Mouse (Mus musculus) adrenal gland, adult 2 months (tissue): ENCODE measurements around the gene Hist1h2be. TPM values are rescaled to one million over a fixed set of nuclear protein-coding genes. Genes with fewer than 3 reads are reported as not detected.
"Not testable (repeated sequence)": the region's sequence is repeated elsewhere in the genome, so short reads cannot be mapped to it uniquely, and the experiment has no call there.

ENCODE experiments used
- DNase-seq: peaks from one replicate; pipeline ENCODE4 v3.0.0; 2021
- polyA plus RNA-seq: library from polyadenylated mRNA; depleted of rRNA; stranded (reverse); fragments of >200 nt; gene quantifications from 2 replicates; pipeline ENCODE4 v1.2.3, GENCODE M21; 2012
- total RNA-seq, 2 experiments: library from RNA; stranded (reverse); gene quantifications; 2 replicates each; pipeline ENCODE4 v1.2.3; 2021

Hist1h2be gene
- total and polyA plus RNA-seq, 3 experiments, result 1.7 to 14.8 (median 11.3) TPM

GRCm38 (mm10) chr13:23573034-23573897 lies 47.7 kb downstream of the Hist1h2be start:
- DNase-seq, result not testable (repeated sequence)

GRCm38 (mm10) chr13:23572218-23573033 lies 48.5 kb downstream of the Hist1h2be start:
- DNase-seq, result no peak

- not testable (repeated sequence) for DNase-seq
Observed at GRCm38 (mm10) chr13:23571504-23572217, 49.3 kb downstream of the Hist1h2be start.

GRCm38 (mm10) chr13:23571022-23571503 lies 49.9 kb downstream of the Hist1h2be start, which contains the start of the genes Hist1h2ae and Hist1h2bg:
Gene Hist1h2ae (minus strand): TSS chr13:23571220.
Gene Hist1h2bg (plus strand): TSS chr13:23571396.
- DNase-seq, result peak; percentile 84

GRCm38 (mm10) chr13:23570261-23571021 lies 50.5 kb downstream of the Hist1h2be start:
- not testable (repeated sequence) for DNase-seq

GRCm38 (mm10) chr13:23564482-23564881 lies 56.4 kb downstream of the Hist1h2be start:
- no peak for DNase-seq

GRCm38 (mm10) chr13:23562699-23563462 lies 58.0 kb downstream of the Hist1h2be start:
- DNase-seq, result peak; percentile 41

GRCm38 (mm10) chr13:23561883-23562659 lies 58.9 kb downstream of the Hist1h2be start, which contains the start of gene Hist1h3e:
Gene Hist1h3e (minus strand): TSS chr13:23562369.
- peak; percentile 94 for DNase-seq

GRCm38 (mm10) chr13:23561531-23561882 lies 59.4 kb downstream of the Hist1h2be start:
- not testable (repeated sequence) for DNase-seq

- not testable (repeated sequence) for DNase-seq
Observed at GRCm38 (mm10) chr13:23560699-23561098, 60.2 kb downstream of the Hist1h2be start.

GRCm38 (mm10) chr13:23556906-23557305 lies 64.0 kb downstream of the Hist1h2be start:
- no peak for DNase-seq

GRCm38 (mm10) chr13:23555839-23556416 lies 65.0 kb downstream of the Hist1h2be start:
- peak; percentile 84 for DNase-seq

GRCm38 (mm10) chr13:23554925-23555838 lies 65.7 kb downstream of the Hist1h2be start:
- peak; percentile 83 for DNase-seq

GRCm38 (mm10) chr13:23554393-23554792 lies 66.5 kb downstream of the Hist1h2be start:
- DNase-seq, result no peak

- no peak for DNase-seq
Observed at GRCm38 (mm10) chr13:23552962-23553361, 68.0 kb downstream of the Hist1h2be start, which contains the start of gene Hist1h1d. Gene Hist1h1d (plus strand): TSS chr13:23553262.

- DNase-seq, result no peak
Observed at GRCm38 (mm10) chr13:23551931-23552914, 68.7 kb downstream of the Hist1h2be start.
